Mouse (Mus musculus) heart, postnatal 25 days (tissue): ENCODE results near the gene AC140267.1. TPM values are rescaled to one million over a fixed set of nuclear protein-coding genes. Genes with fewer than 3 reads are reported as not detected.

Experiments
- DNase-seq: peaks from one replicate; pipeline ENCODE4 v3.0.0; 2022; ENCODE audit warnings: low spot score
- intact Hi-C: fragments of 180-260 bp; cut with DNase I; formaldehyde crosslinking; loops from one replicate; pipeline ENCODE4 v1.15.1; 2025
- total RNA-seq, 2 experiments: library from RNA; stranded (reverse); gene quantifications; 2 replicates each; pipeline ENCODE4 v1.2.3; 2021

Gene AC140267.1
- total RNA-seq, 2 experiments from 2014 or later, result 16.1 to 21.0 TPM

DNA sequence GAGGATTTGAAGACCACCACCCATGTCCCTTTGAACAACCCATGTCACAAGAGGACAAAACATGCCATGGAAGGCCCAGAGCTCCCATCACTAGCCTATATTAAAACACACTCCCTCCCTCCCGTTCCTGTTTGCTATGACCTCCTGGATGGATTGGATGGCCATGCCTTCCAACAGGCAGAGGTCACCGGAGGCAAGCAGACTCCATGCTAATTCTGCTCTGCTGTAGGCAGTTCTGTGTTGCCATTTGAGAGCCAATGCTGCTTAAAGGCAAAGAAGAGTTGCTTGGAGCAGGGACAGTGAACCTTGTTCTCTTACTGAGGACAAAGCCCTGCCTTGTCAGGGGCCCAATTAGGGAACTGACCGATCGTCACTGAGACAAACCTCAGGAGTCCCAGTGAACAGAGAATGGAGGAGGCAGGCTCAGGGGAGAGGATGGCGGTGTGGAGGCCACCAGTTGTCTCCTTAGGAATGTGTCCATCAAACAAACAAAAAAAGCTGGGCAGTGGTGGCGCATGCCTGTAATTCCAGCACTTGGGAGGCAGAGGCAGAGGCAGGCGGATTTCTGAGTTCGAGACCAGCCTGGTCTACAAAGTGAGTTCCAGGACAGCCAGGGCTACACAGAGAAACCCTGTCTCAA is 23.9 kb downstream of the AC140267.1 start:
- intact Hi-C loops, result loop anchor here (5.0 kb wide), 1 partner anchor 32 kb away; no protein-coding TSS in a partner anchor
- no peak for DNase-seq

DNA sequence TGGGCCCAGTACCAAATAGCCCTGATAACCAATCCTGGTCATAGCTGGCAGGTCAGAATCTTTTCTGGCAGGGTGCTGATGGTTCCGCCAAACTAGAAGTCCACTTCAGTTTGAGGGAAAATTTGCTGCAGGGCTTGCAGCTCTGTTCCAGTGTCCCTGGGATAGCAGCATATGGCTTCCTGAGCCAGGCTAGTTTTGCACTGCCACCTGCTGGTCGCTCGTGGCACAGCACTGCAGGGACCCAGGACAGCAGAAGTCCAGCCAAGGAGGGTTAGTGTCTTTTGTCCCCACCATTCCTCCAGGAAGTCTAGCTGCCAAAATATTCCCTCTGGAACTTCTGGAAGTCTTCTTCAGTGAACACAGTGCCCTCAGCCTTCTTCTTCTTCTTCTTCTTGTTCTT is 25.0 kb downstream of the AC140267.1 start:
- DNase-seq, result peak; percentile 52
- intact Hi-C loops, result loop anchor here (5.0 kb wide), 1 partner anchor 33 kb away; no protein-coding TSS in a partner anchor

DNA sequence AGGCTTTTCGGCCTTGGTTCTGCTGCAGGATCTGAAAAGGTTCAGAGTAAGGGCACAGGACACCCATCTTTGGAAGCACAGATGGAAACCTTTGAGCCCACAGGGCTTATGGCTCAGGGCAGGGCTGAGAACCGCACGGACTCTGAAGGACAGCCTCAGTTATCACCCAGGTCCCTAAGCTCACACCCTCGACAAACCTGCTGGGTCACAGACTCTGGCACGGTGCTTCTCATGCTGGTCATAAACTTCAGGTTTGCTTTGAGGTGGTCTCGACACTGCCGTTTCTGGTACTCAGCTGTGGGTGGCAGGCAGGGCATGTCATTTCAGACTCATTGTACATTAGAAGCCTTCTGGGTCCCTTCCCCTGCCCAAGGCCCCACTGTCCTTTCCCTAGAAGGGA is 25.5 kb downstream of the AC140267.1 start:
- DNase-seq, result no peak
- intact Hi-C loops, result loop anchor here (5.0 kb wide), 1 partner anchor 34 kb away; no protein-coding TSS in a partner anchor

- DNase-seq, result peak; percentile 76
- intact Hi-C loops, result loop anchor here (5.0 kb wide), 1 partner anchor 37 kb away; no protein-coding TSS in a partner anchor
Measured at GRCm38 (mm10) chr15:80263610-80264575, 28.3 kb downstream of the AC140267.1 start, which contains the start of gene Rps19bp1. Gene Rps19bp1 (minus strand): TSS chr15:80264315.

DNA sequence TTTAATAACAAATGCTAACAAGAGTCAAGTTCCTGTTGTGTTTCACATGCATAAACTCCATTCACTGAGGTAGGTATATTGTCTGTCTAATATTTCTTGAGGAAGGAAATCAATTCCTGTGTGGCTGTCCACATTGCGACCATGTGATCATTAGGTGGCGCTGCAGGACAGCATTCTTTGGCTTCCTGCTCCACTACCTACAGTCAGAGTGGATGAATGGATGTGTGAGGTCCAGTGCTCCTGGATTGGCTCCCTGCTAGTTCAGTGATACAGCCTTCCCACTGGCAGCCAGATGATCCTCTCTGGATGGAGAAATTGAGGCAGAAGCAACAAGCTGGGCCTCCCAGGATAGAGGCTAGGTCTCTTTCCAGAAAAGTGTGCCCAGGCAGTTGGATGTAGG is 30.6 kb downstream of the AC140267.1 start:
- DNase-seq, result no peak
- intact Hi-C loops, result loop anchor here (2.0 to 5.0 kb wide), 3 partner anchors 429 to 536 kb away; no protein-coding TSS in a partner anchor

GRCm38 (mm10) chr15:80271858-80272396 is 36.3 kb downstream of the AC140267.1 start:
- intact Hi-C loops, result no loop called here
- no peak for DNase-seq

- intact Hi-C loops, result no loop called here
- no peak for DNase-seq
Measured at GRCm38 (mm10) chr15:80277107-80277506, 41.5 kb downstream of the AC140267.1 start.

DNA sequence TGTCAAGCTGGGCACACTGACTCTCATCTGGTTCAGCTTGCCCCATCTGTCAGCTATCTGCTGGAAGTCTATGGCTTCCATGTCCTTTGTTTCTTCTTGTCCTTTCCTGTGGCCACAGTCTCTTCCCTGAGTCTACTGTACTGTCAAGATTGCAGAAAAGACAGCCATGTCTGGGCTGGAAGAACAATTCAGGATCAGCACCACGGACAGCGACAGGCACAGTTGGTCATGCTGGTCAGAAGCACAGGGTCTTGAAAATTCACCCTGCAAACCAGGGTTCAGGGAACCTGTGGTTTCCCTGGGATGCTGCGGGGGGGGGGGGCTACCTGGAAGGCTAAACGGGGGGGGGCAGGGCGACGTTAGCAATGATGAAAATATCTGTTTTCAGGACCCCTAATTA is 42.0 kb downstream of the AC140267.1 start:
- no peak for DNase-seq
- intact Hi-C loops, result no loop called here

GRCm38 (mm10) chr15:80278121-80278759 is 42.6 kb downstream of the AC140267.1 start:
- no peak for DNase-seq
- intact Hi-C loops, result no loop called here

GRCm38 (mm10) chr15:80279053-80279452 is 43.4 kb downstream of the AC140267.1 start:
- intact Hi-C loops, result no loop called here
- no peak for DNase-seq

DNA sequence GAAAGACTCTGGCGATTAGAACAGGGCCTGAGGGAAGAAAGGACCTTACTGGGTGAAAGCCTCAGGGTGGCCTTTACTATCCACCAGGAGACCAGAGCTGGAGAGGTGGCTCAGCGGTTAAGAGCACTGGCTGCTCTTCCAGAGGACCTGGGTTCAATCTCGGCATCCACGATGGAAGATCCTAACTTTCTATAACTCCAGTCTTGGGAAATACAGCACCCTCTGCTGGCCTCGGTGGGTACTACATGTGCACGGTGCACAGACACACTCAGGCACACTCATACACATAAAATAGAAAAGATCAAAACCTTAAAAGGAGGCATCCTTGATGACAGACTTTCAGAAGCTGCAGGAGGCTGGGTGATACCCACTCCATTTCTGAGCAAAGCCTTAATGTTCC is 45.0 kb downstream of the AC140267.1 start:
- DNase-seq, result no peak
- intact Hi-C loops, result no loop called here

Other genes starting within 250 kb of the AC140267.1 start
- gene Pdgfb, start 220.9 kb upstream of the AC140267.1 start, total RNA-seq, result 10 to 100 TPM; 24.5 to 33.8 TPM
- gene Syngr1, start 144.5 kb upstream of the AC140267.1 start, total RNA-seq, result 10 to 100 TPM; 77.5 to 92.2 TPM
- gene Rpl3, start 144.0 kb upstream of the AC140267.1 start, total RNA-seq, result 100 to 1,000 TPM; 154 to 183 TPM
- 10 to 100 TPM; 23.7 to 26.5 TPM for gene Tab1, start 102.7 kb upstream of the AC140267.1 start, total RNA-seq
- 1 to 10 TPM; 1.5 to 1.6 TPM for gene Mgat3, start 62.1 kb upstream of the AC140267.1 start, total RNA-seq
- gene Mief1, start 1.8 kb upstream of the AC140267.1 start, total RNA-seq, result 10 to 100 TPM; 29.2 to 32.3 TPM
- gene Atf4, start 19.3 kb downstream of the AC140267.1 start, total RNA-seq, result 10 to 100 TPM; 58.3 to 81.7 TPM
- 10 to 100 TPM; 15.5 to 15.9 TPM for gene Rps19bp1, start 28.5 kb downstream of the AC140267.1 start, total RNA-seq
- gene Cacna1i, start 51.4 kb downstream of the AC140267.1 start, total RNA-seq, result under 1 TPM in 1 of 2 experiments, not detected in 1; 0.36 TPM